Mouse (Mus musculus): ENCODE results near the gene Acsl4.

Gene Acsl4

GRCm38 (mm10) chrX:142390247-142390908, at the start of gene Acsl4:
TSS of gene Acsl4 (minus strand) at chrX:142390535.
- DNase-seq (ENCODE audit: low spot score in 2 of 2), result peak; percentile 87 to 89

- DNase-seq (ENCODE audit: low spot score in 2 of 2), result no peak
Observed at GRCm38 (mm10) chrX:142437971-142438504, 47.7 kb upstream of the Acsl4 start.

- no peak for DNase-seq (ENCODE audit: low spot score in 2 of 2)
Observed at GRCm38 (mm10) chrX:142432846-142433245, 42.5 kb upstream of the Acsl4 start.

- no peak for DNase-seq (ENCODE audit: low spot score in 2 of 2)
Observed at GRCm38 (mm10) chrX:142427111-142427510, 36.8 kb upstream of the Acsl4 start.

- no peak for DNase-seq (ENCODE audit: low spot score in 2 of 2)
Observed at GRCm38 (mm10) chrX:142426628-142427027, 36.3 kb upstream of the Acsl4 start.

- no peak for DNase-seq (ENCODE audit: low spot score in 2 of 2)
Observed at GRCm38 (mm10) chrX:142413884-142414283, 23.5 kb upstream of the Acsl4 start.

- DNase-seq (ENCODE audit: low spot score in 2 of 2), result no peak
Observed at GRCm38 (mm10) chrX:142410060-142410459, 19.7 kb upstream of the Acsl4 start.

GRCm38 (mm10) chrX:142409338-142409737, 19.0 kb upstream of the Acsl4 start:
- no peak for DNase-seq (ENCODE audit: low spot score in 2 of 2)

GRCm38 (mm10) chrX:142403114-142403513, 12.8 kb upstream of the Acsl4 start:
- DNase-seq (ENCODE audit: low spot score in 2 of 2), result no peak

GRCm38 (mm10) chrX:142398621-142399020, 8.3 kb upstream of the Acsl4 start:
- DNase-seq (ENCODE audit: low spot score in 2 of 2), result no peak

GRCm38 (mm10) chrX:142390909-142391265, 552 bp upstream of the Acsl4 start:
- DNase-seq (ENCODE audit: low spot score in 2 of 2), result no peak

- DNase-seq (ENCODE audit: low spot score in 2 of 2), result no peak
Observed at GRCm38 (mm10) chrX:142389581-142390159, 665 bp downstream of the Acsl4 start.

- DNase-seq (ENCODE audit: low spot score in 2 of 2), result no peak
Observed at GRCm38 (mm10) chrX:142388141-142388540, 2.2 kb downstream of the Acsl4 start.

- no peak for DNase-seq (ENCODE audit: low spot score in 2 of 2)
Observed at GRCm38 (mm10) chrX:142387634-142388033, 2.7 kb downstream of the Acsl4 start.

- DNase-seq (ENCODE audit: low spot score in 2 of 2), result no peak
Observed at GRCm38 (mm10) chrX:142384918-142385317, 5.4 kb downstream of the Acsl4 start.

- DNase-seq (ENCODE audit: low spot score in 2 of 2), result no peak
Observed at GRCm38 (mm10) chrX:142379894-142380293, 10.4 kb downstream of the Acsl4 start.

GRCm38 (mm10) chrX:142378048-142378447, 12.3 kb downstream of the Acsl4 start:
- no peak for DNase-seq (ENCODE audit: low spot score in 2 of 2)

GRCm38 (mm10) chrX:142377358-142377757, 13.0 kb downstream of the Acsl4 start:
- DNase-seq (ENCODE audit: low spot score in 2 of 2), result no peak

GRCm38 (mm10) chrX:142376747-142377146, 13.6 kb downstream of the Acsl4 start:
- DNase-seq (ENCODE audit: low spot score in 2 of 2), result no peak

GRCm38 (mm10) chrX:142375519-142375918, 14.8 kb downstream of the Acsl4 start:
- DNase-seq (ENCODE audit: low spot score in 2 of 2), result no peak

GRCm38 (mm10) chrX:142372393-142372792, 17.9 kb downstream of the Acsl4 start:
- no peak for DNase-seq (ENCODE audit: low spot score in 2 of 2)

- DNase-seq (ENCODE audit: low spot score in 2 of 2), result no peak
Observed at GRCm38 (mm10) chrX:142369935-142370334, 20.4 kb downstream of the Acsl4 start.

- DNase-seq (ENCODE audit: low spot score in 2 of 2), result no peak
Observed at GRCm38 (mm10) chrX:142363882-142364281, 26.5 kb downstream of the Acsl4 start.
